Mouse (Mus musculus): ENCODE measurements at regions not wholly inside any gene's neighbourhood (a gene's known extent, or its start where the extent isn't known, plus 50 kb on each side); places are given as distances from the start of the nearest gene placed in this dataset.
A peak's percentile ranks its signal among the peaks of the same experiment; 100 is the strongest.

GRCm38 (mm10) chr3:9200156-9200555, 409.7 kb downstream of the Zfp704 start:
- DNase-seq (ENCODE audit: low spot score in 2 of 2) = peak; percentile 48 to 58

- no peak for DNase-seq (ENCODE audit: low spot score in 2 of 2)
These were observed 411.1 kb downstream of the Zfp704 start for GRCm38 (mm10) chr3:9198652-9199332.

DNA sequence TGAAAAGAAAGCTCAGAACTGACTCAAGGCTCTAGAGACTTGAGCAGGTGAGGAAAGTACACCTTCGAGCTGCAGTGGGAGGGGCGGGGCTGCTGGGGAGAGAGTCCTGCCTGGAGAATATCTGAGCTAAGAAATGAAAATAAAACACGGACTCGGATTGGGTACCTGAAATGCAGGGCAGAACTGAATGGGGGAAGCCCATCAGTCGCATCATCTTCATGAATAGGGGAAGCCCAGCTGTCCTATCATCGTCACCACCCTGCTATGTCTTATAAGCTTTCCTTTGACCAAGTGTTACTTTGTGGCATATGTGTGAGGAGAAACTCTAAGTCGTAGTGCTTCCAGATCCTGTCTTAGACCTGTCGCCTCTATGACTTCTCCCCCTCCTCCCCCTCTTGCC, 414.1 kb downstream of the Zfp704 start:
- no peak for DNase-seq (ENCODE audit: low spot score in 2 of 2)

GRCm38 (mm10) chr3:9189366-9190287, 420.3 kb downstream of the Zfp704 start:
- DNase-seq (ENCODE audit: low spot score in 2 of 2) = peak; percentile 56 to 70

GRCm38 (mm10) chr3:9186364-9187120, 423.3 kb downstream of the Zfp704 start:
- DNase-seq (ENCODE audit: low spot score in 2 of 2) = no peak

DNA sequence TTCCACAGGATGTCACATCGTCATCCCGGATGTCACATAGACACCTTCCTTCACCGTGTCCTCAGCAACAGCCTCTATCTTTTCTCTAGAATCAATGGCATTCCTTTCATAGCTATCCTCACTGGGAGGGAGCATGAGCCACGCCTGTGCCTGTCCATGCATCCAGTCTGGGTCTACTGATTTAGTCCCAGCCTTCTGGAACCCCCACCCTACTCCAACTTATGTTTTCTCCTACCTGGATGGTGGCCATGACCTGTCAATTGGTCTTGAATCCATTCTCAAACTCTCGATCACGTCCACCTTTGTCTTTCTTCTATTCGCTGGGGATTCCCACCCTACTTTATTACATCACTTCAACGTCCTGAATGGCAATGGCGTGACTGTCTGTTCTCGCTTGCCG, 428.3 kb downstream of the Zfp704 start:
- no peak for DNase-seq (ENCODE audit: low spot score in 2 of 2)

DNA sequence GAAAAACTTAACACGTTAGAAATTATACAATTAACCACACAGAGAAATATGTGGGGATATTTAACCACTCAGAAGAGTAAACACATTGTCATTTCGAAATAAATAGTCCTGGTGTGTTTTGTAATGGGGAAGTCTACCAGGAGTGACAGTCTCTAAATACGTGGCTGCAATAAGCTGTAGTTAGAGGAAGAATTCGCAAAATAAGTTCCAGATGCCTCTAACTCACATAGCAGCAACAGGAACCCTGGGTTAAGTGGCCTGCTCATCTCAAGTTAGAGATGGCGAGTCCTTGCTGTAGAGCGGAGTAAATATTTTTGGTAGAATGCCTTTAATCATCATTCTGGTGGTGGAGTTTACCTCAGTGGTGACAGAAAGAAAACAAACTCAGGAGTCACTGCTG, 430.2 kb downstream of the Zfp704 start:
- no peak for DNase-seq (ENCODE audit: low spot score in 2 of 2)

GRCm38 (mm10) chr3:9174517-9174832, 435.4 kb downstream of the Zfp704 start:
- no peak for DNase-seq (ENCODE audit: low spot score in 2 of 2)

GRCm38 (mm10) chr3:9173643-9174516, 436.0 kb downstream of the Zfp704 start:
- DNase-seq (ENCODE audit: low spot score in 2 of 2) = peak; percentile 69 to 79

GRCm38 (mm10) chr3:9171970-9172369, 437.9 kb downstream of the Zfp704 start:
- no peak for DNase-seq (ENCODE audit: low spot score in 2 of 2)

DNA sequence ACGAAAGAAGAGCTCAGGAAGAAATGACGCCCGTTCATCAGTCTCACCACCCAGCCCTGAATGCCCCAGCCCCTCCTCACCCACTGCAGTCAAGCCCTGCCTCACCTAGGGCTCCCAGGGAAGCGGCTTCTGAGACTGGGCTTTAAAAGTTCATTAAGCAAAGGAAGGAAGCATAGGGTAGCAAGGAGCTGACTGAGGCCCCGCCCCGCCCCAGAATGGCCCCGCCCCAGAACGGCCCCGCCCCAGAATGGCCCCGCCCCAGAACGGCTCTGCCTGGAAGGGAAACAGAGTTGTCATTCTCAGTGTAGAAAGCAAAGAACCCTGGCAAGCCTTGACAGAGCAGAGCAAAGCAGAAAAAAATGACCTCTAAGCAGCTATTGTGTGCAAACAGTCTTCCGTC, 440.9 kb downstream of the Zfp704 start:
- DNase-seq (ENCODE audit: low spot score in 2 of 2) = no peak

DNA sequence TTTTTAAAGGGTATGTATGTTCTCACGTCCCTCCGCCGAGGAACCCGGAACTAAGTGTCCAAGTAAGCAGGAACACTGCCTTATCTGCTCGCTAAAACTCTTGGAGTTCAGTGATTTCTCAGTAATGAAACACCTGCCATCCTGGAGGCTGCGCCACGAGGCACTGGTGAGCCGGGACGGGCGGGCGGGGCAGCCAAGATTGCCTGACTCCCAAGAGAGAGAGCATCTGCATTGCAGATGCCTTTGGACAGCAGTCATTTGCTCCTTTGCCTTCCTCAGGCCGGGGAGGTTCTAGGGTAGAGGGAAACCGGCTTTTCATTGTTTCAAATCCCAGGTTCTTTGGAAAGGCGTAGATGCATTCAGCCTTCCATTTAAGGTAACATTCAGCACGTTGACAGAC, 450.8 kb downstream of the Zfp704 start:
- no peak for DNase-seq (ENCODE audit: low spot score in 2 of 2)

GRCm38 (mm10) chr3:9154172-9154571, 455.7 kb downstream of the Zfp704 start:
- no peak for DNase-seq (ENCODE audit: low spot score in 2 of 2)

GRCm38 (mm10) chr3:9153690-9154089, 456.2 kb downstream of the Zfp704 start:
- DNase-seq (ENCODE audit: low spot score in 2 of 2) = no peak

- no peak for DNase-seq (ENCODE audit: low spot score in 2 of 2)
These were observed 457.6 kb downstream of the Zfp704 start for GRCm38 (mm10) chr3:9152256-9152655.

DNA sequence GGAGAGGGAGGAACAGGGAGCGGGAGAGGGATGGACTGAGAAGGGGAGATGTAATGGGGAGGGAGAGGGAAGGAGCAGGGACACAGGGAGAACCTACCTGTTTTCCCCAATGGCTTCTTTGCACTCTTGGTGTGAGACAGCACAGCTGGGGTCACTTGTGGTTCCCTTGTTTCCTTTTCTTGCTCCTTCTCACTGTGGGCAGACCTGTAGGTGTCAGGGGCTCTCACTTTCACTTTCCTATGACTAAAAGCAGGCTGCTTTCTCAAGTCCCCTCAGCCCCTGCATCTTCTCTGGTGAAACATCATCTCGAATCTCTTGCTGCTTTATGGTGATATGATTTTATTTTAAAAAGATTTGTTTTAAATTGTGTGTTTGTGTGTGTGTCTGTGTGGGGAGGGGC, 458.3 kb downstream of the Zfp704 start:
- DNase-seq (ENCODE audit: low spot score in 2 of 2) = no peak

DNA sequence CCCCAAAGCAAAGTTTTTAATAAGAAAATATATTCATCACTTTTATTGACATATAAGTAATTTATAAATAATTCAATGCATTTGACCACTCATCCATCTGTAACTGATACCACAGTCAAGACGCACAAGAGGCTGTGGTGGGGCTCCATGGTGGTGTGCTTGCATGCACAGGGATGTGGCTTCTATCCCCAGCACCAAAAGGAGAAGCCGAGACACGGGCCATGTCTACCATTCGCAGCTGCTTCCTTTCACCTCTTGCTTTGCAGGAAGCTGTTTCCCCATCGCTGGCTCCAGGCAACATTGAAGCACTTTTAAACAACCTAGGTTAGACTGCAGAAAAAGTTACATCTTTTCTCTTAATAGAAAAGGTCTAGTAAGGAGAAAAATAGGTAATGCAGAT, 461.3 kb downstream of the Zfp704 start:
- no peak for DNase-seq (ENCODE audit: low spot score in 2 of 2)

DNA sequence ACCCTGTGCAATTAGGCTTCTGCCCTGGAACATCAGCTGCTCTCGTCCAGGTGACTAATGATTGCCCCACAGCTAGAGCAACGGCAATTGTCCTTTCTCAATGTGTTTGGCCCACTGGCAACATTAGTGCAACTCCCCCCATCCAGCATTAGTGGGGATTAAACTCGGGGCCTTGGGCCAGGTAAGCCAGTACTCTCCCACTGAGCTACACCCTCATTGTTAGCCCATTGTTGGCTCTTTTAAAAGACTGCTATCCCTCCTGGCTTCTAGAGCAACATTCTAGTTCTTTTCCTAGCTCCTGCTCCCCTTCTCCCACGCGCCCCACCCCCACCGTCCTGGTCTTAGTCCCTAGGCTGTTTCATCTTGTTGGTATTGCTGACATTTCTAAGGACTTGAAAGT, 463.4 kb downstream of the Zfp704 start:
- no peak for DNase-seq (ENCODE audit: low spot score in 2 of 2)

DNA sequence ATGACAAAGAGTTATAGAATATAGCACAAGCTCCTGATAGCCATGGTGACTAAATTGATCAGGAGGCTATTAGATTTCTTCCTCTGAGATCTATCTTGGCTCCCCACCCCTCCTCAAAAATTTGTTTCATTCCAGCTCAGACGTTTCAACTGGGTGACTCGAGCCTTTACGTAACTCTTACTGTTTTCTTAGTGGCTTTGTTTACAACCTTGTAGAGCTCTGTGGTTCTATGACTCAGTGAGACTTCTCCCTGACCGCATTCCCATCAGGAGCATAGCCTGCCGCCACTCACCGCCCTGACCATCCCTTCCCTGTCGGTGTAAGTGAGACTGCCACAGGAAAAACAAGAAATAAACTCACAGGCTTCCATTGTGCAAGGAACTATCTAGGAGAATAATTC, 464.3 kb downstream of the Zfp704 start:
- DNase-seq (ENCODE audit: low spot score in 2 of 2) = no peak

DNA sequence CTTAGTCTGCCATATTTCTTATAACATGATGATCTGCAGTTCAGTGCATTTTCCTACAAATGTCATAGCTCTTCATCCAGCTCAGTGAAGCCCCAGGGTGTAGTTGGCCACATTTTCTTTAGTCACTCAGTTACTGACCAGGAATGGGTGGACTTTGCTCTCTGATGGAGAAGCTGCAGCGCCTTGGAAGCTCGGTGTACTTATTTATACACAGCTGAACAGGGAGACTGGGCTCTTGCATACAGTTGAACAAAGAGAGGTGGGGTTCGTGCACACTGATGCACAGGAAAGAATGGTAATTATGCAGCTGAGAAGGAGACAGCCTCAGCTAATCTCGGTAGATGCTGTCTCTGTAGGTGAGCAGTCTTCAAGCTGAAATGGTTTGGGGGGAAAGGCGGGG, 468.0 kb downstream of the Zfp704 start:
- no peak for DNase-seq (ENCODE audit: low spot score in 2 of 2)

Measured in layer of hippocampus, postnatal 10 days (tissue).